Mouse (Mus musculus) c-Kit-positive CD71-negative TER-119-negative erythroid progenitor cells, embryonic 14.5 days (primary cell): ENCODE measurements at regions not wholly inside any gene's neighbourhood (a gene's known extent, or its start where the extent isn't known, plus 50 kb on each side); places are given as distances from the start of the nearest gene placed in this dataset.
A peak's percentile ranks its signal among the peaks of the same experiment; 100 is the strongest.

Experiments used
- DNase-seq: peaks from one replicate; pipeline ENCODE4 v3.0.0-alpha.2; 2013; ENCODE audit warnings: low read depth

- peak; percentile 4 for DNase-seq
These were observed 64.4 kb upstream of the Fst start for GRCm38 (mm10) chr13:114523116-114523515.

- DNase-seq, result no peak
These were observed 68.1 kb upstream of the Fst start for GRCm38 (mm10) chr13:114526856-114527255.

- DNase-seq, result no peak
These were observed 71.5 kb upstream of the Fst start for GRCm38 (mm10) chr13:114530171-114530774.

GRCm38 (mm10) chr13:114531780-114532179, 73.0 kb upstream of the Fst start:
- DNase-seq, result no peak

- no peak for DNase-seq
These were observed 73.8 kb upstream of the Fst start for GRCm38 (mm10) chr13:114532393-114533097.

- DNase-seq, result no peak
These were observed 75.8 kb upstream of the Fst start for GRCm38 (mm10) chr13:114534591-114534990.

- DNase-seq, result no peak
These were observed 77.0 kb upstream of the Fst start for GRCm38 (mm10) chr13:114535721-114536120.

- DNase-seq, result no peak
These were observed 113.0 kb upstream of the Fst start for GRCm38 (mm10) chr13:114571731-114572130.

GRCm38 (mm10) chr13:114584566-114584965, 125.8 kb upstream of the Fst start:
- DNase-seq, result no peak

GRCm38 (mm10) chr13:114587621-114588020, 128.9 kb upstream of the Fst start:
- DNase-seq, result no peak

GRCm38 (mm10) chr13:114603341-114603740, 144.6 kb upstream of the Fst start:
- no peak for DNase-seq

- no peak for DNase-seq
These were observed 145.4 kb upstream of the Fst start for GRCm38 (mm10) chr13:114604037-114604694.

- DNase-seq, result no peak
These were observed 155.2 kb upstream of the Fst start for GRCm38 (mm10) chr13:114613909-114614308.

GRCm38 (mm10) chr13:114619416-114619815, 160.7 kb upstream of the Fst start:
- DNase-seq, result no peak

- DNase-seq, result no peak
These were observed 178.0 kb upstream of the Fst start for GRCm38 (mm10) chr13:114636731-114637130.

- no peak for DNase-seq
These were observed 178.5 kb upstream of the Mocs2 start for GRCm38 (mm10) chr13:114639531-114639930.

- no peak for DNase-seq
These were observed 176.2 kb upstream of the Mocs2 start for GRCm38 (mm10) chr13:114641688-114642390.

GRCm38 (mm10) chr13:114642901-114643491, 175.0 kb upstream of the Mocs2 start:
- DNase-seq, result no peak

- no peak for DNase-seq
These were observed 174.5 kb upstream of the Mocs2 start for GRCm38 (mm10) chr13:114643521-114643920.

- DNase-seq, result no peak
These were observed 163.8 kb upstream of the Mocs2 start for GRCm38 (mm10) chr13:114654267-114654666.

GRCm38 (mm10) chr13:114654953-114655586, 163.0 kb upstream of the Mocs2 start:
- DNase-seq, result no peak

GRCm38 (mm10) chr13:114672411-114672810, 145.6 kb upstream of the Mocs2 start:
- DNase-seq, result no peak
